22 mouse cellular contexts compared by ENCODE assay signal in genomic region chr1:87211431-87211830, GRCm38 (mm10). TPM values are rescaled to one million over a fixed set of nuclear protein-coding genes. Genes with fewer than 3 reads are reported as not detected.
DNase-seq lines count a peak whose midpoint lies in the region; ATAC-seq and TF ChIP-seq lines count a peak whose summit lies in the region.
"Had no signal": no experiment of that assay in that cellular context is flagged by ENCODE, and none has a peak within 500 bp of the region (broad histone marks: within the 10 kb centered on the region; RNA-seq: fewer than 3 reads in every experiment).

No protein-coding gene starts in this region.

- ATAC-seq in megakaryocyte, adult 5-6 weeks (ENCODE audit: poor library complexity, severe bottlenecking), result no peak
- no peak for ATAC-seq in kidney, embryonic 14.5 days (ENCODE audit: low FRiP score, low TSS enrichment)
- ATAC-seq: forebrain, embryonic 13.5 days; forebrain, embryonic 15.5 days; forebrain, postnatal 0 days had no signal

- H3K4me1 ChIP-seq in megakaryocyte, embryonic 14.5 days, result peaks cover 34% of the 10 kb centered on the region
- peaks cover 12 to 57% of the 10 kb centered on the region in 2 experiments for H3K4me1 ChIP-seq in CH12.LX (ENCODE audit: control insufficient read depth in 1 of 2, insufficient read depth in 2 of 2)
- H3K4me1 ChIP-seq in kidney, embryonic 14.5 days (ENCODE audit: control insufficient read depth, insufficient read depth, low read length), result peaks cover 20% of the 10 kb centered on the region

- no peak for TF ChIP-seq EP300 in CH12.LX (IDR thresholded peaks at IDR 0.05; ENCODE audit: low read length)

- peak; percentile 87 for DNase-seq in CH12.LX (ENCODE audit: extremely low read depth)
- DNase-seq in induced T-regulatory cell, adult 2 months (ENCODE audit: low read depth), result peak; percentile 40
- no peak for DNase-seq in left cerebral cortex, adult 8-10 months (ENCODE audit: low spot score in 2 of 2)
- no peak for DNase-seq in adrenal gland, postnatal 14 days
- DNase-seq: adrenal gland, adult 2 months; adrenal gland, postnatal 10 days; adrenal gland, postnatal 36 days; cerebellum, adult 11-12 months; cerebellum, adult 2 months; cerebellum, adult 9-10 months; cerebellum, postnatal 10 days; cerebellum, postnatal 25 days; forebrain, postnatal 0 days had no signal

- H3K4me3 ChIP-seq in megakaryocyte, embryonic 14.5 days (replicated peaks), result peak overlapping the region; percentile 38
- peak overlapping the region; percentile 29 to 66 (median 34) for H3K4me3 ChIP-seq in CH12.LX (replicated peaks in 1 of 3; ENCODE audit: low read depth in 2 of 3, low read length in 2 of 3, poor library complexity in 1 of 3)
- no peak overlapping the region for H3K4me3 ChIP-seq in kidney, embryonic 14.5 days (ENCODE audit: low read length)
- H3K4me3 ChIP-seq: embryonic facial prominence, embryonic 10.5 days; embryonic facial prominence, embryonic 12.5 days; forebrain, embryonic 13.5 days; forebrain, embryonic 15.5 days had no signal

- TF ChIP-seq RAD21 in CH12.LX (IDR thresholded peaks at IDR 0.05; ENCODE audit: low read depth, low read length), result no peak

- dilution Hi-C loops in CH12.LX (cut with MboI; ENCODE audit: extremely low pct_ligation_motif_present, extremely low pct_unique_long_range_greater_than_20kb, low sequenced_read_pairs), result no loop called here

- peak overlapping the region; percentile 8; the same call in 1 of the 2 replicates for H3K9ac ChIP-seq in CH12.LX (ENCODE audit: insufficient read depth, low read depth)
- H3K9ac ChIP-seq in kidney, embryonic 14.5 days (ENCODE audit: low read depth, low read length), result no peak overlapping the region
- H3K9ac ChIP-seq: embryonic facial prominence, embryonic 12.5 days; forebrain, embryonic 13.5 days; forebrain, embryonic 15.5 days; forebrain, postnatal 0 days had no signal

- TF ChIP-seq POLR2A in CH12.LX (IDR thresholded peaks at IDR 0.05; ENCODE audit: low read depth, low read length), result peak; percentile 36; the same call in 1 of the 2 replicates

- peaks cover 36% of the 10 kb centered on the region for H3K27me3 ChIP-seq in megakaryocyte, embryonic 14.5 days (replicated peaks)
- H3K27me3 ChIP-seq in CH12.LX (replicated peaks), result no peaks in the 10 kb centered on the region
- no peaks in the 10 kb centered on the region; the same call in 1 of the 2 replicates for H3K27me3 ChIP-seq in kidney, embryonic 14.5 days (ENCODE audit: control insufficient read depth, insufficient read depth, low read length)

- no peak overlapping the region for H3K27ac ChIP-seq in CH12.LX (ENCODE audit: insufficient read depth, low read depth)
- H3K27ac ChIP-seq in kidney, embryonic 14.5 days (ENCODE audit: low read depth, low read length), result no peak overlapping the region
- H3K27ac ChIP-seq: embryonic facial prominence, embryonic 10.5 days; embryonic facial prominence, embryonic 12.5 days; forebrain, embryonic 13.5 days; forebrain, embryonic 15.5 days had no signal

- peaks cover 28% of the 10 kb centered on the region for H3K79me2 ChIP-seq in CH12.LX (replicated peaks; ENCODE audit: control insufficient read depth, extremely low read depth, insufficient read depth, poor library complexity, severe bottlenecking)

- TF ChIP-seq CTCF in CH12.LX (conservative IDR thresholded peaks at IDR 0.05 in 1 of 2, IDR thresholded peaks at IDR 0.05 in 1 of 2; ENCODE audit: low read depth in 2 of 2, low read length in 2 of 2), result no peak

- WGBS in kidney, embryonic 14.5 days, result 81% methylated on average over 4 of the region's 4 CpGs

- H3K4me2 ChIP-seq in CH12.LX (ENCODE audit: insufficient read depth, low read depth, poor library complexity, severe bottlenecking), result no peak overlapping the region; the same call in 1 of the 2 replicates
- no peak overlapping the region for H3K4me2 ChIP-seq in kidney, embryonic 14.5 days (replicated peaks; ENCODE audit: low read depth, low read length)
- H3K4me2 ChIP-seq: embryonic facial prominence, embryonic 12.5 days; forebrain, embryonic 13.5 days; forebrain, embryonic 15.5 days had no signal

- in situ Hi-C loops in CH12.LX (cut with MboI; ENCODE audit: low pct_ligation_motif_present, low pct_unique_long_range_greater_than_20kb, low sequenced_read_pairs), result no loop called here

- peaks cover 7% of the 10 kb centered on the region for H3K36me3 ChIP-seq in megakaryocyte, embryonic 14.5 days (replicated peaks; ENCODE audit: low read length)
- peaks cover 0 to 24% of the 10 kb centered on the region in 2 experiments for H3K36me3 ChIP-seq in CH12.LX (replicated peaks in 1 of 2; ENCODE audit: control insufficient read depth in 1 of 2, insufficient read depth in 1 of 2, low read length in 1 of 2)
- H3K36me3 ChIP-seq in kidney, embryonic 14.5 days (ENCODE audit: control insufficient read depth, insufficient read depth, low read length), result no peaks in the 10 kb centered on the region
- H3K36me3 ChIP-seq: embryonic facial prominence, embryonic 10.5 days; embryonic facial prominence, embryonic 12.5 days; forebrain, embryonic 15.5 days had no signal

- H3K9me3 ChIP-seq in megakaryocyte, embryonic 14.5 days, result no peaks in the 10 kb centered on the region
- no peaks in the 10 kb centered on the region for H3K9me3 ChIP-seq in CH12.LX (replicated peaks; ENCODE audit: low read length)
- H3K9me3 ChIP-seq in kidney, embryonic 14.5 days (ENCODE audit: control insufficient read depth, low read length), result no peaks in the 10 kb centered on the region
- H3K9me3 ChIP-seq: embryonic facial prominence, embryonic 10.5 days; embryonic facial prominence, embryonic 12.5 days; forebrain, embryonic 13.5 days; forebrain, embryonic 15.5 days had no signal

TF ChIP-seq in CH12.LX, 34 proteins besides CTCF, POLR2A, EP300 and RAD21 (continues in another document):
- TF ChIP-seq JUND (conservative IDR thresholded peaks at IDR 0.05; ENCODE audit: low read depth, low read length), result no peak
- peak; percentile 71 for TF ChIP-seq MAX (IDR thresholded peaks at IDR 0.05; ENCODE audit: low read length)
- no peak for TF ChIP-seq CHD2 (IDR thresholded peaks at IDR 0.05; ENCODE audit: low read length)
- no peak for TF ChIP-seq PAX5 (IDR thresholded peaks at IDR 0.05; ENCODE audit: low read length)
- no peak for TF ChIP-seq MXI1 (IDR thresholded peaks at IDR 0.05; ENCODE audit: low read depth, low read length)
- no peak for TF ChIP-seq ZC3H11A (IDR thresholded peaks at IDR 0.05; ENCODE audit: low read depth, low read length)
- no peak for TF ChIP-seq E2F4 (IDR thresholded peaks at IDR 0.05; ENCODE audit: insufficient replicate concordance, low read depth, low read length)
- TF ChIP-seq MAZ (IDR thresholded peaks at IDR 0.05; ENCODE audit: low read depth, low read length), result no peak

RNA-seq across cellular contexts. Expression of gene Eif4e2, which starts 2.3 kb away (rescaled TPM):
- 21.2 and 24.1 TPM in 2 replicates for polyA plus RNA-seq in megakaryocyte, embryonic 14.5 days (2012; ENCODE audit: insufficient read depth, low replicate concordance)
- total RNA-seq in megakaryocyte, adult 5-6 weeks (2015), result 75.9 and 81.3 TPM in 2 replicates
- total RNA-seq in megakaryocyte, adult 5-6 weeks (2017), result 118 and 156 TPM in 2 replicates
- 175 and 208 TPM in 2 replicates for total RNA-seq in CH12.LX (2012; rRNA removed)
- total RNA-seq in CH12.LX (2014; rRNA removed), result 228 and 245 TPM in 2 replicates
- polyA plus RNA-seq in CH12.LX (2012; ENCODE audit: insufficient read length, low read depth), result 264 and 289 TPM in 2 replicates
- 10 to 100 TPM; 57.6 to 68.2 (median 58.9) TPM for total RNA-seq in left cerebral cortex, adult 8-10 months (2022)
- 122 and 150 TPM in 2 replicates for polyA plus RNA-seq in kidney, embryonic 14.5 days (2014; fragmentation: Nextera tagmentation; extraction: Ambion mirVana)
- total RNA-seq in adrenal gland, postnatal 14 days (2021), result 94.4 and 104 TPM in 2 replicates

RNA-seq across cellular contexts. Expression of gene Chrng, which starts 7.0 kb away (rescaled TPM):
- polyA plus RNA-seq in megakaryocyte, embryonic 14.5 days (2012; ENCODE audit: insufficient read depth, low replicate concordance), result not detected in 2 replicates
- not detected in 2 replicates for total RNA-seq in megakaryocyte, adult 5-6 weeks (2015)
- total RNA-seq in megakaryocyte, adult 5-6 weeks (2017), result not detected in 2 replicates
- total RNA-seq in CH12.LX (2012; rRNA removed) (0.04 TPM in 2 replicates), CH12.LX (2014; rRNA removed) (not detected in 2 replicates)
- polyA plus RNA-seq in CH12.LX (2012; ENCODE audit: insufficient read length, low read depth), result not detected in 2 replicates
- total RNA-seq in left cerebral cortex, adult 8-10 months (2022), result not detected
- polyA plus RNA-seq in kidney, embryonic 14.5 days (2014; fragmentation: Nextera tagmentation; extraction: Ambion mirVana), result 0.30 and 0.34 TPM in 2 replicates
- not detected in 2 replicates for total RNA-seq in adrenal gland, postnatal 14 days (2021)
- total RNA-seq: adrenal gland, adult 2 months; adrenal gland, postnatal 36 days; forebrain, postnatal 0 days had no signal
- polyA plus RNA-seq: adrenal gland, adult 2 months; cerebellum, adult 2 months; cortical plate, adult 2 months; forebrain, embryonic 11.5 days; forebrain, embryonic 13.5 days; forebrain, embryonic 15.5 days; forebrain, postnatal 0 days had no signal

RNA-seq across cellular contexts. Expression of gene Chrnd, which starts 21.0 kb away (rescaled TPM):
- polyA plus RNA-seq in megakaryocyte, embryonic 14.5 days (2012; ENCODE audit: insufficient read depth, low replicate concordance), result not detected in 2 replicates
- total RNA-seq in megakaryocyte, adult 5-6 weeks (2015), result not detected in 2 replicates
- total RNA-seq in megakaryocyte, adult 5-6 weeks (2017), result not detected in 2 replicates
- total RNA-seq in CH12.LX (2012; rRNA removed) (not detected in 2 replicates), CH12.LX (2014; rRNA removed) (not detected in 2 replicates)
- 0.13 TPM in 1 of 2 replicates, not detected in the other for polyA plus RNA-seq in CH12.LX (2012; ENCODE audit: insufficient read length, low read depth)
- not detected for total RNA-seq in left cerebral cortex, adult 8-10 months (2022)
- 0.13 and 0.62 TPM in 2 replicates for polyA plus RNA-seq in kidney, embryonic 14.5 days (2014; fragmentation: Nextera tagmentation; extraction: Ambion mirVana)
- total RNA-seq in adrenal gland, postnatal 14 days (2021), result not detected in 2 replicates
- total RNA-seq: adrenal gland, adult 2 months; adrenal gland, postnatal 36 days; forebrain, postnatal 0 days had no signal
- polyA plus RNA-seq: adrenal gland, adult 2 months; cerebellum, adult 2 months; cortical plate, adult 2 months; forebrain, embryonic 13.5 days; forebrain, embryonic 15.5 days; forebrain, postnatal 0 days had no signal

RNA-seq across cellular contexts. Expression of gene Prss56, which starts 28.3 kb away (rescaled TPM):
- polyA plus RNA-seq in megakaryocyte, embryonic 14.5 days (2012; ENCODE audit: insufficient read depth, low replicate concordance), result not detected in 2 replicates
- not detected in 2 replicates for total RNA-seq in megakaryocyte, adult 5-6 weeks (2015)
- not detected in 2 replicates for total RNA-seq in megakaryocyte, adult 5-6 weeks (2017)
- total RNA-seq in CH12.LX (2012; rRNA removed) (not detected in 2 replicates), CH12.LX (2014; rRNA removed) (not detected in 2 replicates)
- polyA plus RNA-seq in CH12.LX (2012; ENCODE audit: insufficient read length, low read depth), result not detected in 2 replicates
- total RNA-seq in left cerebral cortex, adult 8-10 months (2022), result 1 to 10 TPM; 1.8 to 4.2 (median 2.8) TPM
- polyA plus RNA-seq in kidney, embryonic 14.5 days (2014; fragmentation: Nextera tagmentation; extraction: Ambion mirVana), result not detected in 2 replicates
- not detected in 2 replicates for total RNA-seq in adrenal gland, postnatal 14 days (2021)
- total RNA-seq: adrenal gland, adult 2 months; adrenal gland, postnatal 10 days; adrenal gland, postnatal 36 days had no signal
- polyA plus RNA-seq: forebrain, embryonic 11.5 days had no signal

RNA-seq across cellular contexts. Expression of gene Efhd1, which starts 52.7 kb away (rescaled TPM):
- 0.10 TPM in 1 of 2 replicates, not detected in the other for polyA plus RNA-seq in megakaryocyte, embryonic 14.5 days (2012; ENCODE audit: insufficient read depth, low replicate concordance)
- total RNA-seq in megakaryocyte, adult 5-6 weeks (2015), result 0.07 TPM in 1 of 2 replicates, not detected in the other
- not detected in 2 replicates for total RNA-seq in megakaryocyte, adult 5-6 weeks (2017)
- total RNA-seq in CH12.LX (2012; rRNA removed) (0.25 and 1.2 TPM in 2 replicates), CH12.LX (2014; rRNA removed) (0.12 and 0.22 TPM in 2 replicates)
- polyA plus RNA-seq in CH12.LX (2012; ENCODE audit: insufficient read length, low read depth), result 0.13 TPM in 1 of 2 replicates, not detected in the other
- total RNA-seq in left cerebral cortex, adult 8-10 months (2022), result 10 to 100 TPM; 16.4 to 18.6 (median 17.5) TPM
- 2.6 and 3.6 TPM in 2 replicates for polyA plus RNA-seq in kidney, embryonic 14.5 days (2014; fragmentation: Nextera tagmentation; extraction: Ambion mirVana)
- total RNA-seq in adrenal gland, postnatal 14 days (2021), result 245 and 250 TPM in 2 replicates

Comparison
In these comparisons a context has a peak if more than half of its experiments do, and no peak if none do; other contexts are left out.
1. DNase-seq: peak in CH12.LX (single experiment) and induced T-regulatory cell, adult 2 months (single experiment); none in left cerebral cortex, adult 8-10 months (0 of 2) and adrenal gland, postnatal 14 days (single experiment).